Mouse (Mus musculus): ENCODE measurements around the gene Bex1. TPM values are rescaled to one million over a fixed set of nuclear protein-coding genes. Genes with fewer than 3 reads are reported as not detected.
A peak's percentile ranks its signal among the peaks of the same experiment; 100 is the strongest.

The Bex1 gene
- total RNA-seq, 2 experiments from 2014 or later, result 11.8 to 14.1 TPM

GRCm38 (mm10) chrX:136172786-136173185, 42.5 kb downstream of the Bex1 start:
- DNase-seq (ENCODE audit: low spot score in 2 of 2), result no peak

GRCm38 (mm10) chrX:136172118-136172551, 43.2 kb downstream of the Bex1 start, which contains the start of gene Tceal8:
TSS of gene Tceal8 (minus strand) at chrX:136172342.
- DNase-seq (ENCODE audit: low spot score in 2 of 2), result peak; percentile 51 to 53

- peak; percentile 13 to 24 for DNase-seq (ENCODE audit: low spot score in 2 of 2)
These were observed 43.9 kb downstream of the Bex1 start for GRCm38 (mm10) chrX:136171189-136172117.

GRCm38 (mm10) chrX:136170625-136171024, 44.7 kb downstream of the Bex1 start:
- DNase-seq (ENCODE audit: low spot score in 2 of 2), result no peak

Small RNAs within 50 kb of the gene (microRNA-seq; reads per million reads assigned to microRNA genes)
- 0 reads per million in 2 experiments for gene Mir6383 (ENCODE audit: borderline number of aligned reads in 2 of 2)

Other genes with a start within 250 kb of the Bex1 start
- gene Arxes2, start 221.7 kb downstream of the Bex1 start, total RNA-seq (2021), result 10 to 100 TPM; 34.2 to 96.8 TPM
- gene Arxes1, start 182.1 kb downstream of the Bex1 start, total RNA-seq (2021), result 10 to 100 TPM in 1 of 2 experiments, 1 to 10 TPM in 1; 5.4 to 27.3 TPM
- 10 to 100 TPM; 25.5 to 28.7 TPM for gene Bex2, start 147.3 kb downstream of the Bex1 start, total RNA-seq (2021)
- gene Nxf3, start 130.3 kb downstream of the Bex1 start, total RNA-seq (2021), result not detected
- gene Bex4, start 76.5 kb downstream of the Bex1 start, total RNA-seq (2021), result 1 to 10 TPM; 5.7 to 6.0 TPM
- gene Tceal8, start 43.2 kb downstream of the Bex1 start, total RNA-seq (2021), result 10 to 100 TPM; 35.2 to 41.5 TPM
- 1 to 10 TPM in 1 of 2 experiments, not detected in 1; 2.3 TPM for gene Tceal5, start 11.6 kb downstream of the Bex1 start, total RNA-seq (2021)
- gene Tceal7, start 734 bp downstream of the Bex1 start, total RNA-seq (2021), result not detected
- 100 to 1,000 TPM; 233 to 300 TPM for gene Tceal9, start 29.6 kb upstream of the Bex1 start, total RNA-seq (2021)
- gene Bex3, start 54.7 kb upstream of the Bex1 start, total RNA-seq (2021), result 100 to 1,000 TPM in 1 of 2 experiments, 10 to 100 TPM in 1; 89.5 to 140 TPM

Data from adrenal gland, adult 18-20 months (tissue).